Mouse (Mus musculus): ENCODE measurements around the gene Bves. TPM values are rescaled to one million over a fixed set of nuclear protein-coding genes. Genes with fewer than 3 reads are reported as not detected.
"Not testable (repeated sequence)": the region's sequence is repeated elsewhere in the genome, so short reads cannot be mapped to it uniquely, and the experiment has no call there.

Gene Bves
- polyA plus RNA-seq, 1 experiment, result 0.55 TPM

GRCm38 (mm10) chr10:45324159-45324558, 11.4 kb upstream of the Bves start:
- H3K4me1 ChIP-seq (ENCODE audit: control insufficient read depth, insufficient read depth, insufficient read length, low read length), result no peaks in the 10 kb centered on the region
- no peak overlapping the region for H3K27ac ChIP-seq (replicated peaks; ENCODE audit: low read depth, low read length)
- H3K4me3 ChIP-seq (ENCODE audit: insufficient read depth, low read depth, low read length), result no peak overlapping the region

- H3K4me3 ChIP-seq (ENCODE audit: insufficient read depth, low read depth, low read length), result no peak overlapping the region
- no peaks in the 10 kb centered on the region for H3K4me1 ChIP-seq (ENCODE audit: control insufficient read depth, insufficient read depth, insufficient read length, low read length)
- no peak overlapping the region for H3K27ac ChIP-seq (replicated peaks; ENCODE audit: low read depth, low read length)
Observed at GRCm38 (mm10) chr10:45328196-45329000, 7.2 kb upstream of the Bves start.

GRCm38 (mm10) chr10:45334925-45335324, 647 bp upstream of the Bves start:
- Histone ChIP-seq H3K4me3 (ENCODE audit: insufficient read depth, low read depth, low read length) (no peak overlapping the region), H3K27ac (replicated peaks; ENCODE audit: low read depth, low read length) (no peak overlapping the region), H3K4me1 (ENCODE audit: control insufficient read depth, insufficient read depth, insufficient read length, low read length) (no peaks in the 10 kb centered on the region)

- no peaks in the 10 kb centered on the region for H3K4me1 ChIP-seq (ENCODE audit: control insufficient read depth, insufficient read depth, insufficient read length, low read length)
- H3K27ac ChIP-seq (replicated peaks; ENCODE audit: low read depth, low read length), result no peak overlapping the region
- no peak overlapping the region for H3K4me3 ChIP-seq (ENCODE audit: insufficient read depth, low read depth, low read length)
Observed at GRCm38 (mm10) chr10:45339106-45339505, 3.5 kb downstream of the Bves start.

- H3K27ac ChIP-seq (replicated peaks; ENCODE audit: low read depth, low read length), result no peak overlapping the region
- no peaks in the 10 kb centered on the region for H3K4me1 ChIP-seq (ENCODE audit: control insufficient read depth, insufficient read depth, insufficient read length, low read length)
- H3K4me3 ChIP-seq (ENCODE audit: insufficient read depth, low read depth, low read length), result no peak overlapping the region
Observed at GRCm38 (mm10) chr10:45344381-45344780, 8.8 kb downstream of the Bves start.

GRCm38 (mm10) chr10:45345217-45345616, 9.6 kb downstream of the Bves start:
- Histone ChIP-seq H3K4me1 (ENCODE audit: control insufficient read depth, insufficient read depth, insufficient read length, low read length) (no peaks in the 10 kb centered on the region), H3K4me3 (ENCODE audit: insufficient read depth, low read depth, low read length) (no peak overlapping the region), H3K27ac (replicated peaks; ENCODE audit: low read depth, low read length) (no peak overlapping the region)

GRCm38 (mm10) chr10:45348143-45348542, 12.6 kb downstream of the Bves start:
- H3K27ac ChIP-seq (replicated peaks; ENCODE audit: low read depth, low read length); H3K4me3 ChIP-seq (ENCODE audit: insufficient read depth, low read depth, low read length); H3K4me1 ChIP-seq (ENCODE audit: control insufficient read depth, insufficient read depth, insufficient read length, low read length): not testable (repeated sequence)

- no peak overlapping the region for H3K27ac ChIP-seq (replicated peaks; ENCODE audit: low read depth, low read length)
- no peak overlapping the region for H3K4me3 ChIP-seq (ENCODE audit: insufficient read depth, low read depth, low read length)
- no peaks in the 10 kb centered on the region for H3K4me1 ChIP-seq (ENCODE audit: control insufficient read depth, insufficient read depth, insufficient read length, low read length)
Observed at GRCm38 (mm10) chr10:45356091-45356490, 20.5 kb downstream of the Bves start.

- no peak overlapping the region for H3K4me3 ChIP-seq (ENCODE audit: insufficient read depth, low read depth, low read length)
- H3K4me1 ChIP-seq (ENCODE audit: control insufficient read depth, insufficient read depth, insufficient read length, low read length), result 0 out of 2 replicates have a peak, but pooled peaks cover 2% of the 10 kb centered on the region
- H3K27ac ChIP-seq (replicated peaks; ENCODE audit: low read depth, low read length), result no peak overlapping the region
Observed at GRCm38 (mm10) chr10:45363396-45363795, 27.8 kb downstream of the Bves start.

- Histone ChIP-seq H3K4me3 (ENCODE audit: insufficient read depth, low read depth, low read length) (no peak overlapping the region), H3K4me1 (ENCODE audit: control insufficient read depth, insufficient read depth, insufficient read length, low read length) (0 out of 2 replicates have a peak, but pooled peaks cover 2% of the 10 kb centered on the region), H3K27ac (replicated peaks; ENCODE audit: low read depth, low read length) (no peak overlapping the region)
Observed at GRCm38 (mm10) chr10:45366987-45367705, 31.6 kb downstream of the Bves start.

GRCm38 (mm10) chr10:45369639-45370038, 34.1 kb downstream of the Bves start:
- no peak overlapping the region for H3K27ac ChIP-seq (replicated peaks; ENCODE audit: low read depth, low read length)
- H3K4me3 ChIP-seq (ENCODE audit: insufficient read depth, low read depth, low read length), result no peak overlapping the region
- no peaks in the 10 kb centered on the region for H3K4me1 ChIP-seq (ENCODE audit: control insufficient read depth, insufficient read depth, insufficient read length, low read length)

- Histone ChIP-seq H3K4me1 (ENCODE audit: control insufficient read depth, insufficient read depth, insufficient read length, low read length) (no peaks in the 10 kb centered on the region), H3K4me3 (ENCODE audit: insufficient read depth, low read depth, low read length) (no peak overlapping the region), H3K27ac (replicated peaks; ENCODE audit: low read depth, low read length) (no peak overlapping the region)
Observed at GRCm38 (mm10) chr10:45370545-45370944, 35.0 kb downstream of the Bves start.

- no peaks in the 10 kb centered on the region for H3K4me1 ChIP-seq (ENCODE audit: control insufficient read depth, insufficient read depth, insufficient read length, low read length)
- H3K27ac ChIP-seq (replicated peaks; ENCODE audit: low read depth, low read length), result no peak overlapping the region
- no peak overlapping the region for H3K4me3 ChIP-seq (ENCODE audit: insufficient read depth, low read depth, low read length)
Observed at GRCm38 (mm10) chr10:45372994-45373692, 37.6 kb downstream of the Bves start.

- H3K27ac ChIP-seq (replicated peaks; ENCODE audit: low read depth, low read length), result no peak overlapping the region
Observed at GRCm38 (mm10) chr10:45378269-45378668, 42.7 kb downstream of the Bves start.

GRCm38 (mm10) chr10:45381937-45382636, 46.5 kb downstream of the Bves start:
- no peak overlapping the region for H3K27ac ChIP-seq (replicated peaks; ENCODE audit: low read depth, low read length)
- no peaks in the 10 kb centered on the region for H3K4me1 ChIP-seq (ENCODE audit: control insufficient read depth, insufficient read depth, insufficient read length, low read length)
- H3K4me3 ChIP-seq (ENCODE audit: insufficient read depth, low read depth, low read length), result no peak overlapping the region

More at GRCm38 (mm10) chr10:45378269-45378668, 42.7 kb downstream of the Bves start:
- H3K4me1 ChIP-seq (ENCODE audit: control insufficient read depth, insufficient read depth, insufficient read length, low read length), result no peaks in the 10 kb centered on the region
- no peak overlapping the region for H3K4me3 ChIP-seq (ENCODE audit: insufficient read depth, low read depth, low read length)
